Mouse (Mus musculus): ENCODE measurements at regions not wholly inside any gene's neighbourhood (a gene's known extent, or its start where the extent isn't known, plus 50 kb on each side); places are given as distances from the start of the nearest gene placed in this dataset.

DNA sequence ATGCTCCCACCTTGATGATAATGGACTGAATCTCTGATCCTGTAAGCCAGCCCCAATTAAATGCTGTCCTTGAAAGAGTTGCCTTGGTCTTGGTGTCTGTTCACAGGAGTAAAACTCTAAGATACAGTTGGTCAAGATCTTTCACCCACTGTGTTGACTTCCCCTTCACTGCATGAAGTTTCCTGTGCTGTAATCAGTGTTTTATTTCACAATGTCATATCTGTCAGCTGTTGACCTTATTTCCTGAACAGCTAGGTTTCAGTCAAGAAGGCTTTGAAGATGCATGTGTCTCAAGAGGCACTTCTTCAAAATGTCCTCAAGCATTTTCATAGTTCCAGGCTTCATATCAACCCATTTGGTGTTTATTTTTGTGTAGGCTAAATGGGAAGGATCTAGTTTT lies 597.3 kb upstream of the Fam92a start:
- no peak for DNase-seq

DNA sequence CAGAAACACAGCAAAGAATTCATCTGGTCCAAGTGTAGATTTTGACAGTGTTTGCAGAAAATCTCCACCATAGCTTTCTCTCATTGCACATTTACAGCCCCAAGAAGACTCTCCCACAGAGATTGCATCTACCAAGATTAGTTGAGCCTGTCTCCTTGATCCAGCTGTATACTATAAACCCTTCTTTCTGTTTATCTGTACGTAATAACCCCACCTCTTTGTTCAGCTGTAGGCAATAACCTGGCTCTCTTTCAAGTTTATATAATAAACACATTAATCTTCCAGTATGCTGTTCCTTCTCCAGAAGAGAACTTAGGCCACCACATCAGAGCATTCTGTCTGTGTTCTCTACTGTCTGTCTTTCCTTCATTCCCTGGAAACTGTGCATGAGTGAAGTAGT lies 594.9 kb upstream of the Fam92a start:
- no peak for DNase-seq

DNA sequence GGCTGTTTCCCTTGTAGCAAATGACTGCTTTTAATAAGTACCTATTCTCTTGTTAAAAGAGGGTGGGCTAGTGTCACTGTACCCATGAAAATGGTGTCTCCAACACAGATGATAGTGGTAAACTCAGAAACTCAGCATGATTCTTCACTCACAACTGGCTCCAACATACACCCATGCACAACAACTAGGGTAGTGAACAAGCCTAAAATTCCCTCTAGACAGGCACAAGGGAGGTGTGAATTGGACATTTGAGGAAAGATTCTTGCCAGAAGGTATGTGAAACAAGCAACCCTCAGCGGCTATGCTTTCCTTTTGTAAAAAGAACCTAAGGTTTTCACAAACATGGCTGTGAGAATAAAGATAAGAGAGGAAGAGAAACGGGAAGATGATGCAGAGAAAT lies 579.0 kb upstream of the Fam92a start:
- no peak for DNase-seq

DNA sequence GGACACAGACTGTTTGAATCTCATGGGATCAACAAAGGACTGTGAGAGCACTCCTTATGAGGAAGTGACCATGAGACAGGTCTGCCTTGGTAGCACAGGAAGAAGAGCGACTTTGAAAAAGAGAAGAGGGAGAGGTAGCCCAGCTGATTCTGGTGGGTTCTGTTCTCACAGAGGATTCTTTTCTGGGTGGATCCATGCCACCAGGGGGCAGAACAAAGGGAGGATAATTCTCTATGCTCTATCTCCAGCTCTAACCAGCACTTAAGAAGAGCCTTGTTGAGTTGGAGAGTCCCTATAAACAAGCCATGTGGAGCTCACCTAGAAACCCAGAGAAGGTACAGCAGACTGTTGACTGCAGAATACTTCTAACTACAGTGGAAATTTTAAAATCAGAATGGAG lies 578.1 kb upstream of the Fam92a start:
- DNase-seq = no peak

DNA sequence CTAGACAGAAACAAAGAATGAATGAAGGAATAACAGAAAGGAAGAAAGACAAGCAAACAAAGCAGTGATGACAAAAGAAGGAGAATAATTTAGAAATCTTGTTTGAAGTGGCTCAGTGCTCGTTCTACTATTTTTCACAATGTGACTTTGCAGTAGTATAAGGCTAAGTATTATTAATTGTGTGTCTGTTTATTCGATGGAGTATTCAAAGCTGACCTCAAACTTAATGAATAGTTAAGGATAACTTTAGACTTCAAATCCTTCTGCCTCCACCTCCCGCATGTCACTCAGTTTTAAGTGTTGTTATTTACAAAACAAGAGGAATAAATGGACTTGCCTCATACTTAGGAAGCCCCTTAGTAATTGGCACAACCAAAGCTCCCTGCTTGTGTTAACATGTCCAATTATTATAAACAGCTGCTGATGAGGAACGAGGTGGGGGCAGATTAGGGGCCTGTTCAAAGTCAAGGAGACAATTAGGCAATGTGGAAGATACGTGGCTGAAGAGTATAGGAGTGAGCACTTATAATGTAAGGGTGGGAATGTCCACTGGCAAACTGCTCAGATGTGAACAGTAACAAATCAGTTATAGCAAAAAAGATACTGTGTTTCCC lies 572.0 kb upstream of the Fam92a start:
- no peak for DNase-seq

DNA sequence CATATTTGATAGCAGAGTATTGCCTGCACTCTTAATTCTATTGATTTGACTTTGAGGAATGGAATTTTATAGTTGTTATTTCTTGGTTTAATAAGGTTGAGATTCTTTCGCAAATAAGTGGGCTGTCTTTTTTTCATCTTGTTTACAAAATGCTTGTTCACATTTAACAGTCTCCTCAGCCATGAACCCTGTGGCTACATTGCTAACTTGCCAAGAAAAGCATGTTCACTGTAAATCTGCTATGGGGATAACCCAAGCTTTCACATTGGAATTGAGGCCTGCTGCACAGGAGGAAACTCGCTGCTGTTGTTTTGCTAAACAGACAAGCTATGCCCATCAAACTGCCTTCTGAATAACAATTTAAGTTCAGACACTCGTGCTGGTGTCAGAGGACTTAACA lies 564.6 kb upstream of the Fam92a start:
- no peak for DNase-seq

DNA sequence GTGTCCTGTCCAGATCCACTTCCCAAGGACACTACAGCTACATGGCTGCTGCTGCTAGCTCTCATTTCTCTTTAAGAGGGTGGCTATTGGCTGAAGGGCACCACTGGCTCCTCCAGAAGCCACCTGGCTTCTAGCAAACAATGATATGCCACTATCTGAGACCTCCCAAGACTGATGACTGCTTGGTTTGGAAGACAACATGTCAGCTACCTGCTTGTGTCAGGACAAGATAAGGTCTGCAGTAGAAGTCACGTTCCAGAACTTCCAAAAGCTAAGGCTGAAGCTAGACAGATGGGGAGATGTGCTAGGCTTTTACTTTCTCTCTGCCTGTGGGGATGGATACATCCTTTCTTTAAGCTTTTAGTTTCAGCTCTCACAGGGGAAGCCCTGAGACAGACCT lies 528.4 kb upstream of the Fam92a start:
- no peak for DNase-seq

DNA sequence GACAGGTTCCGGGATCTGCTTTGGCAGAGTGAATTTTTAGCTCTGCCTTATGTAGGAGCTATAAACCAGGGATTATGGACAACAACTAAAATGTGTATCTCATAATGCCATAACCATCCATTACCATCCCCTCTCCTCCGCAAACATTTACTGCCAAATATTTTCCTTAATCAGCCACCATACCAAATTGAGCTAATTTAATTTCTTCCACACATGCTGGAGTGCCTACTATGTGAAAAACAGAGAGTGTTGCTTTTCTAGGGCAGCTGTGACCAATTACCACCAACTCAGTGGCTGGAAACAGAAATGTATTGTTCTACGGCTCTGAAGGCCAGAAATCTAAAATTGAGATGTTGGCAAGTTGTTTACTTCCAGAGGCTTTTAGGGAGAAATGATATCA lies 506.0 kb upstream of the Fam92a start:
- DNase-seq = no peak

DNA sequence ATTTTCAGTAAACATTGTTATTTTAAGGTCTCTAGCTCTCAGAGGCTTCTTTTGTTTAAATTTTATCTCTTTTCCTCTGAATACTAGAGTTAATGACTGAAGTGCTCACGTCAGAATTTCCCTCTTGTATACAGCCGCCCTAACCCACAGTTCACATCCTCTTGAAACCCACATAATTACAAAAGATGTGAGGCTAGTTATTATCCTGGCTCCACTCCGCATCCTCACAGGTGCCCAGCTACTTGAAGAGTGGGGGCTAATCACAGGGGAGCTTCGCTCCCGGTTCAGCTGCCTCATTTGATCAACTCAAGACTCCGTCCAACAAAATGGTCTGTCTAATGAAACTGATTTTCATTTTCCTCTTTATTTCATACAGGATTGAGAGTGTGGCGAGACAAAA lies 499.6 kb upstream of the Fam92a start:
- DNase-seq = no peak

DNA sequence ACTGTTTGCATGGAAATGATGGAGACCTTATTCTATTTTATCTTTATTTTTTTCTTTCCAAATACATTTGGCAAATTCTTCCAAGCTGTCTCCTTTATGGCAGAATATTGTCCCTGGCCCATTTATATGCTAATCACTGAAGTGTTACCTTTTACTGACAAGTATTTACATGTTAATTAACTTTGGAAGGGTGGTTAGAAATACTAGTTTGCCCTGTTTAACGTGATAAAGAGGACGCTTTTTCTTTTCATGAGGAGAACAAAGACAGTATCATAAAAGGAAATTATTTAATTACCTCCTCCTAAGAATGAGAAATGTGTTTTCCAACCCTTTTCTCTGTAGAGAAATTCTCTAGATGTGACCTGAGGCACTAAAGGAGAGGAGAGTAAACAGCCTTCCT lies 491.4 kb upstream of the Fam92a start:
- DNase-seq = no peak

DNA sequence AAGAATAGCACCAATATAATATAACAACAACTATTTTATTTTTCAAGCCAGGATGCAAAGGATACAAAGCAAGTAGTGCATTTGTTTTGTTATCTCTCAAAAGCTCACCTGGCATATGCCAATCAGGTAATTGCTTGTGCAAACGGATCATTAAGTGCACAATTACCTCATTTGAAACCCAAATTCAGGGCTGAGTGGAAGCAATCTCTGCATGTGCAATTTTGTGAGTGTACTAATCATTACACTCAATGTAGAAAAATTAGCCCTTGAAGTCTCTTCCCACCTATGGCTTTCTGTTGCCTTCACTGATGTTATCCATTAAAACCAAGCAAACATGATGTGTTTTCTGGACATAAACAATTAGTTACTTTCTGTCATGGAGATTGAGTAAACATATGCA lies 490.9 kb upstream of the Fam92a start:
- no peak for DNase-seq

DNA sequence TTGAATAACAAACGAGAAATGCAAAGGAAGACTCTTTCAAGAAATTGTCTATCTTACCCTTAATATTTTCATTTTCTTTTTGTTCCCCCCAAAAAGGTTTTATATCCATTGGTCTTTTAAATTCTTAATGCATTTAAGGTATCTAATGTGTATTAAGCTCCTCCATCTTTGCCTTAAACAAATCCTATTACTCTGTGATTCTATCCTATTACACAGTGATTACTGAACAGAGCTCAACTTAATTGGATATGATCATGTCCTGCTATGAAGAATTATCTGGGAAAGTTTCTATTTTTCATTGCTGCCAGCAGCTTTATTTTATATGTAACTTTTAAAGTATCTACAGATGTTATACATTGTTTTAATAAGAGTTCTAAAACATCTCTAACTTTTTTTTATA lies 487.3 kb upstream of the Fam92a start:
- no peak for DNase-seq

DNA sequence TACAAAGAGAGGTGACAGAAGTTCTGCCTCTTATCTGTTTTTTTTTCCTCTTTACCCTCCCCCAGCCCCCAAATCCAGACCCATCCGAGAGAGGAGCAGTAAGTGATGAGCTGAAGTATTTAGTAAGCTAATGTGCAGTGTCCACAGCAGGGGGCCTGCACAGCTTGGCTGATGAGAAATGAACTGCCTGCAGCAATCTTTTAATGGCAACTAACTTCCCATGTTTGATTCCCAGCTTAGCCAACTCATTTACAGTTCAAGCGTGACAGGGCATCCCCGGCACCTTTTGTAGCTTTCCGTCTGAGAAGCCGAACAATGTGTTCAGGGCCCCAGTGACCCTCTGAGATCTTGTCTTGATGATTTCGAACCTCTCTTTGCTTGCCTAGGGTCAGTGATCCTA lies 486.8 kb upstream of the Fam92a start:
- no peak for DNase-seq

DNA sequence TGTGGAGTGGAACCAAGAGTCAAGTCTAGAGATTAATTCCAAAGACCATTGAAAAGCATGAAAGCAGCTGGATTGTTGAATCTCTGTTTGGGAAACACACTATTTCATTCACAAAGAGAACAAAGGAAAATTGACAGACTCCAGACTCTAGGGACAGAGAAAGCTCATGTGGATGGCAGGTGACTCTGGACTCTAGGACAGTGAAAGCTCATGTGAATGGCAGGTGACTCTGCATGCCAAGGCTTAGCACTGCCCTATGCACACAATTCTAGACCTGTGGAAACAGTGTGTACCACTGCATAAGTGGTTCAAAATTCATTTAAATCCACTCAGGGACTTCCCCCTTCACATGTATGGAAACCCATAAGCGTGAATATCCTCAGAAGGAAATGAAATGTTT lies 486.0 kb upstream of the Fam92a start:
- no peak for DNase-seq

DNA sequence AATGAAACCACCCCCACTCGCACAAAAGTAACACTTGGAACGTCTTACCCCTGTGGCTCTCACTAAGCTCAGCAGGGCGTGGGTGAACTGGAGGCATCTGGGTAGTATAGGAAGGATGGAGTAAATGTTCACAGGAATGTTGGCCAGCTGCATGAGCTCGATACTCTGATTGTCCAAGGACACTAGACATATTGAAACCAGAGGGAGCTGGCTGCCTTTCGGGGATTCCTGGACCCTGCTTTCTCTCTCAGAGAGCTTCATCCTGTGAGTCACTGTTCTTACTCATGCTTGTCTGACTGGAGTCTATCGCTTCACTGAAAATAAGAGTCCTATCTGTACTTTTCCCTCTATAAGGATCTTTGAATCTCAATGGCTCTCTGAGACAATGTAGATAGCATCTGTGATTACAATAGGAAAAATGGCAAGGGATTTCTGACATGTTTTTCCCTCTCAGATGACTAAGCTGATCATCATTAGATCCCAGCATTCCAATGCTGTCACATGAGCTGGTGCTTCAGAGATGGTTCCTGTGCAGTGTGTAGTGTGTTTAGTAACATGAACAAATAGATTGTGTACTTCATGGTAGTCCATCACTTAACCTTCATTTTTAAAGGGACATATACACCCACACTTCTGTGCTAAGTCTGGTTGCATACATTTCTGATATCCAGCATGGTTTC lies 485.2 kb upstream of the Fam92a start:
- no peak for DNase-seq

DNA sequence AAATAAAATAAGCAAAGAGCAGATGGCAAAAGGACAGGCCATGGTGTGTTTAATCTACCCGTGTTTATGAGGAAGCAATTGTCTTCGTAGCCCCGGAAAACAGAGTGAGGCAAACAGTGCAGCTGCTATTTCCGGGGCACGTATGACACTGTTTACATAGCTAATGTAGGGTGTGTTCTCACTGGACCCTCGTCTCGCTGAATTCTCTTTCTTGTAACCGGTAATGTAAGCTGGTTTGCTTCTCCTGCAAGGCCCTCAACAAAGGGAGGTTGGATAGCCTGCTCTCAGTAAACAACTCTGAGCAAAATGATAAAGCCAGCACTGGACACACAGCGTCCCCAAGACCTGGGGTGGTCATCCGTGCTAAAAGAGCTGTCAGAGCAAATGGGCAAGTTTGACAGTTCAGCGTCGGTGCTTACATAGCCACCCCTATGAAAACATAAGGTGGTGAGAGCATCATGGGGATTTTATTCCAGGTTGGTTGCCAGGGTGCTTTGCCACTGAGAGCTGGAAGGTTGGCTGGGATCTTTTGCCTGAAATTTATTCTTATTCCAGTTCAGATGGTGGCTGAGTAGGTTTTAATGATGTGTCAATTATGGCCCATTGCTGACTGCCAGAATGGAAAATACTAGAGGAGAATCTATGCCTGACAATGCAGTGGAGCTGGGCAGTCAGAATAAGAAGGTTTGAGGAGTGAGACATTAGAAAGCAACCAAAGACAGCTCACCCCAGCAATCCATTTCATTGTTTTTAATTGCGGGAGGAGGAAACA lies 483.8 kb upstream of the Fam92a start:
- no peak for DNase-seq

DNA sequence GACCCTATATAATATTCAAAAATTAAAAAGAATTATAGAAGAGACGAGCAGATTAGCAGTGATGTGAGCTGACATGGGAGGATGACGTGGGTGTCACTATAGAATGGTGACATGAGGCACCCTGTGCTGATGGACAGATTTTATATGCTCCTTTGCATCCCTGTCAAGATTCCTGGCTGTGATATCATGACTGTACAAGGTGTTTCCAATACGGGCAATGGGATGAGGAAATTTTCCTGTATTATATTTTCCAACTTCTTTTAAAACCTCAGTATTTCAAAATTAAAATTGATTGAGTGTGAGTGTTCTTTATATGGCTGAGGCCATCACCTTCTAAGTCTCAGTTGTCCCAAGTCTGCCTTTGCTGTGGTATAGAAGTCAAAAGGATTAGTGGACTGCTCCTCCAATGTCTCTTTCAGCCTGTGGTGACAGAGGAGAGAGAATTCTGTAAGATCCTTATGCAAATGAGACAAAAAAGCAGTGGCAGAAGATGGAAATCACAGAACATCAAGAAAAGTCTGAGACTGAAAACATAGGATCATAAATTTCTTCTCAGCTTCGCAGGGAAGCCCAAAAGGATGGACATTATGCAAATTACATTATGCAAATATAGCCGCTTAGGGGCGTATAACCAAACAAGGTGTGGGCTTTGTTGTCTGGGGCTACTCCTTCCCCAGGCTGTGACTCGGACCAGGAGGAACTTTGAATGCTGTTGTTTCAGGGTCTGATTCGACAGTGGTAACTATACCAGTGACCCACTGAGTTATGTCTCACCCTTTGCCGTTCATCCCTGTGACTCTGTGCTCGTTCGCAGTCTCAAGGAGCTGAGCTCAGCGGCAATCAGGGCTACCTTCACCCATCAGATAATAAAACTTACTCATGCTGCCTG lies 483.0 kb upstream of the Fam92a start:
- DNase-seq = no peak

DNA sequence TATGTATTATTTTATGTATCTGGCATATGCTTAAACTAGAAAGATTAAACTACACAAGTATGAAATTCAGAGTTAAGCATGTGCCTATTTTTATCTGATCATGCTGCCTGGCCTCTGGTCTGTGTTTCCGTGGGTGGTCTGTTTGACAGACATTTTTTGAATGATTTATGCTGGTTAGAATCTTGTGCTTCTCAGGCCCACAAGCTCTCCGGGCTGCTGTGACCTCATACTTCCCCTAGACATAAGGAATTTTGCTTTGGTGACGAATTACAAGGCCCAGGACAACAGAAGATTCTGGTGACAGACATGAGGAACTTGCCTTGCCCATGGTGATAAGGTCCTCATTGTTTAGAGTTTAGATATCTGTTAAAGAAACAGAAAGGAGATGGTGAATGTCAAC lies 475.9 kb upstream of the Fam92a start:
- no peak for DNase-seq

DNA sequence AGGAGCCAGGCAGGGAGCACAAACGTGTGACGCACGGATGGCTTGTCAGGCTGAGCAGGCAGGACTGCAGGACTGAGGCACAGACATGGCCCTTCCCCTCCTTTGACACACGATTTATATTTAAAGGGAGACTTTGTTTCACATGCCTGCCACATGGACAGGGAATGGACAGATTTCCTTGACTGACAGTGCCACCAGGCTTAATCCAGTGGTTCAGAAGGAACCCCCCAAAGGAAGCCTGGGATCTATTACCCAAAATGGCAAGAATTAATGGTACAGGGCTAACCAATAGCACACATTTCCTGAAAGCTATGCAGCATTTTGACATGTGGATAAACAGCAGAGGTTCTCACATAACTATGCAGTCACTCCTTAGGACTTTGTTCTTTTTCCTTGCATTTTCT lies 470.7 kb upstream of the Fam92a start:
- DNase-seq = no peak

DNA sequence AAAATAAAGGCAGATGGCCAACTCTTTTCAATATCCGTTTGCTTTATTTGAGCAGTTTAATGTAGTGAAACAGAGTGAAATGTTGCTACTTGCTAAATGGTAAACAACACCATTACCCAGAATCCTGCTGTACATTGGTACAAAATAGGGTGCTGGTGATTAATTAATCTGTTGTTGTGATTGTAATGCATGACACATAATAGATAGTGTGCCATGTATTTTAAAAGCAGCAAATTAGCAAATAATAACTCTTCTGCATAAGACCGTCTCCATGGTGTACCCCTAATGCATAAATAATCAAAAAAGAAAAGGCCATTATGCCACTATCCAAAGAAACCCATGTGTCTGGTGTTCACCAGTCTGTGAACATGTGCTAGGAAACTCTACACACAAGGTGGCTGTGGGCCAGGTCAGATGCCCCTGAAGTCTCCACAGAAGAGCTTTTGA lies 457.6 kb upstream of the Fam92a start:
- DNase-seq = no peak

DNA sequence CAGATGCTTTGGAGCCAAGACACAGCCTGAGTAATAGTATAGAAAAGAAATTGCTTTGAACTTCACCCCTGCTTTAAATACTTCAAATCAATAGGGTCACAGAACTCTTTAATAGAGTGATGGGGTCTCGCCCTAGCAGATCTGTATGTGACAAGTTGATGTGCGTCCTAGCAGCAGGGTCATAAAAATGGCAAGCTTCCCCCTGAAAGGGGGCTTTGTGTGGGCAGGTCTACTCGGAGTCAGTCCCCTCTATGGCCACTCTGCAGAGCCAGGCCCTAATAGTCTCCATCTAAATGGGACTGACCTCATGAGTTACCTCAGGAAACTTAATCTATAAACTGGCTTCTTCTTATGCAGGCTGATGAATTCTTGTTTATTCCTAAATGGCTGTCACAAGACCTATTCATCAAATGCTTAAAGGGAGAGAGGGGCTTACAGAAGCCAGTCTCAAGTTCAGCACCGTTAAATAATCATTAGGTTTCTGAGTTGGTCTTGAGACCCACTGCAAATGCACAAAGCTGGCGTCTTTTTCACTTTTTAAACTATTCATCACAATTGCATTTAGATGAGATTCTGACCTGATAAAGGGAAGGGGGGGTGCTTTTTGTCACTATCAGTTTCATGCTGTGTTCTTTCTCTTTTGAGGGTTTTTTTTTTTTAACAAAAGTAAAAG lies 457.0 kb upstream of the Fam92a start:
- DNase-seq = no peak

DNA sequence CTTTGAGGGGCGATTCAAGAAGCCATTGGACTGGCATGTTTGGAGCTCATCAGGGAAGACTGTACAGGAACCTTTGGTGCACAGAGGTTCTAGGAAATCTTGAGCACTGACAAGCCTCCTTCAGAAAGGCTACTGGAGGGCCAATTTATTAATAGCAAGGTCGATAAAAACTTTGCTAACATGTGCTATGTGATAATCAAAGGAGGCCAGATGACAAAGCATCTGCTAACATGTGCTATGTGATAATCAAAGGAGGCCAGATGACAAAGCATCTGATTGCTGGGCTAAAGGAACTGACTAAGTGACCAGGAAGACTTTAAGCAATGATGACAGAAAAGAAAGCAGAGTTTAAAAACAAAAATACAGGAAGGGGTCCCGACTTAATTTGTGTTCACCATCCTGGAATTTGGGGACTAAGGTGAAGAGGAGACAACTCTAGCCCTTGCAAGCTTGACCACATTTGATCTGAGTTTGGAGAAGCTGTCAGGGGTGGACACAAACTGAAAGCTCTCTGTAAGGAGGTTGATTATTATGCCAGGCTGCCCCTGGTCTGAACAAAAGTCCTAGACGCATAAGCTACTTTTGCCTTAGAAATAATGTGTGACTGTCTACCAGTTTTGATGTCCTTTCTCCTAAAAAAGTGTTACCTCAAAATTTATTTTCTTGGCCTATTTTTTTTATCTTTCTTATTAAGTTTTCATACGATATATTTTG lies 455.5 kb upstream of the Fam92a start:
- DNase-seq = no peak

Data from thymus, adult 18-20 months (tissue).